Comparison of ENCODE assay signal across 26 mouse cellular contexts in genomic region chr10:85446700-85447099, GRCm38 (mm10).
"Had no signal": no experiment of that assay in that cellular context is flagged by ENCODE, and none has a peak within 500 bp of the region (broad histone marks: within the 10 kb centered on the region; RNA-seq: fewer than 3 reads in every experiment).

No protein-coding gene starts in this region.

- H3K4me1 ChIP-seq: heart, embryonic 13.5 days; heart, embryonic 15.5 days; kidney, embryonic 15.5 days; limb, embryonic 13.5 days; limb, embryonic 15.5 days; liver, embryonic 12.5 days had no signal

- H3K36me3 ChIP-seq: heart, embryonic 13.5 days; heart, embryonic 15.5 days; kidney, embryonic 15.5 days; limb, embryonic 13.5 days; limb, embryonic 15.5 days; liver, embryonic 12.5 days had no signal

- H3K4me2 ChIP-seq: heart, embryonic 11.5 days; heart, embryonic 13.5 days; heart, embryonic 15.5 days; hindbrain, embryonic 14.5 days; kidney, embryonic 15.5 days; limb, embryonic 13.5 days; limb, embryonic 15.5 days; liver, embryonic 12.5 days had no signal

- H3K27ac ChIP-seq: heart, adult 2 months; heart, embryonic 13.5 days; heart, embryonic 15.5 days; hindbrain, embryonic 14.5 days; kidney, embryonic 15.5 days; kidney, postnatal 0 days; left cerebral cortex, adult 2 months; limb, embryonic 13.5 days; limb, embryonic 15.5 days; liver, embryonic 12.5 days; liver, embryonic 14.5 days had no signal

- DNase-seq: gastrocnemius, postnatal 14 days; gastrocnemius, postnatal 36 days; heart, adult 11 months; heart, adult 2 months; heart, postnatal 14 days; heart, postnatal 36 days; kidney, adult 11 months; kidney, adult 2 months; kidney, adult 9 months; kidney, postnatal 14 days; kidney, postnatal 36 days; layer of hippocampus, adult 9-11 months; layer of hippocampus, postnatal 36 days had no signal

- ATAC-seq: hindbrain, embryonic 16.5 days; intestine, embryonic 16.5 days; liver, embryonic 12.5 days had no signal

- H3K27me3 ChIP-seq: heart, embryonic 13.5 days; heart, embryonic 15.5 days; kidney, embryonic 15.5 days; limb, embryonic 13.5 days; limb, embryonic 15.5 days; liver, embryonic 12.5 days had no signal

- H3K9me3 ChIP-seq: heart, embryonic 13.5 days; heart, embryonic 15.5 days; kidney, embryonic 15.5 days; limb, embryonic 13.5 days; limb, embryonic 15.5 days; liver, embryonic 12.5 days had no signal

- H3K9ac ChIP-seq: heart, embryonic 13.5 days; heart, embryonic 15.5 days; hindbrain, embryonic 14.5 days; kidney, embryonic 15.5 days; limb, embryonic 13.5 days; limb, embryonic 15.5 days; liver, embryonic 12.5 days; liver, embryonic 14.5 days had no signal

- H3K4me3 ChIP-seq: heart, adult 2 months; heart, embryonic 13.5 days; heart, embryonic 15.5 days; kidney, embryonic 15.5 days; left cerebral cortex, adult 2 months; limb, embryonic 13.5 days; limb, embryonic 15.5 days; liver, embryonic 12.5 days had no signal
